Mouse (Mus musculus): ENCODE measurements around the gene Homer3. TPM values are rescaled to one million over a fixed set of nuclear protein-coding genes. Genes with fewer than 3 reads are reported as not detected.

Gene Homer3
- polyA plus RNA-seq, 1 experiment from 2014 or later = 18.5 TPM

DNA sequence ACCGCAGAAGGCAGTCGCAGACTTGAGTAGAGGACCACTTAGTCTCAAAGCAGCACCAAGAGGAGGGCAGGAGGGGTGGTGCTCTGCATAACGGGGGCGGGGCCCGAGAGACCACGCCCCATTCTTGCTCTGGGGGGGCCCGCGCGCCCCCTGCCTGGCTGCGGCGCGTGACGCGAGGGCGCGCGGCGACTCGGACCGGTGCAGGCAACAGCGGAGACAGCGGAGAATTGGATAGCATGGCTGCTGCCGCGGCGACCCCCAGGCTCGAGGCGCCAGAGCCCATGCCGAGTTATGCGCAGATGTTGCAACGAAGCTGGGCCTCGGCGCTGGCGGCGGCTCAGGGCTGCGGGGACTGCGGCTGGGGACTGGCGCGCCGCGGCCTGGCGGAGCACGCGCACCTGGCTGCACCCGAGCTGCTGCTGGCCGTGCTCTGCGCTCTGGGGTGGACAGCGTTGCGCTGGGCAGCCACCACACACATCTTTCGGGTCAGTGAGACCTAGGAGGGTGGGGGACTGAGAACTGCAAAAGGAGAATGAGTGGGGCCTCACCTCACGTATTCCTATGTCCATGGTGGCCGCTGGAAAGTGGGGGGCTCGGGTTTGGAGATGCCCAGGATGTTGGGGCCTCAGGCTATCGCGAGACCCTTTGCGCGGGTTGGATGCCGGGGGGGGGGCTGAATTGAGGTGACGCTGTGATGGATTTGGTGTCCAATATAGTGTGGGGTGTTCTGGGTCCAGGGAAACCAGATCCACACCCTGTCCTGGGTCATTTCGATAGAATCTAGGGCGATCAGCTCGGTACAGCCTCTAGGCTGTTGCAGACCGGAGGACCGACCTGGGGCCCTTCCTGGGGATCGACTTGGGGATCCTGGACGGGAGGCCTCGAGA, 33.2 kb downstream of the Homer3 start, which contains the start of gene Cers1:
TSS of gene Cers1 (plus strand) at position 152 of the 887 bp plus-strand sequence.
- WGBS = 3% methylated on average over 66 of the region's 66 CpGs
- H3K27me3 ChIP-seq (replicated peaks; ENCODE audit: control insufficient read depth, insufficient read depth, low read length) = 0 out of 2 replicates have a peak, but pooled peaks cover 3% of the 10 kb centered on the region
- 0 out of 2 replicates have a peak within 1 kb of the TSS, but pooled peaks have one; percentile 23 for H3K9ac ChIP-seq (ENCODE audit: low read depth, low read length)
- peaks cover 24% of the 10 kb centered on the region for H3K36me3 ChIP-seq (ENCODE audit: control insufficient read depth, insufficient read depth)
- peak; percentile 15; the same call in 1 of the 2 replicates for TF ChIP-seq CTCF (IDR thresholded peaks at IDR 0.05; ENCODE audit: low read depth)
- peak within 1 kb of the TSS; percentile 89 for H3K4me2 ChIP-seq (replicated peaks; ENCODE audit: low read depth)
- peak within 1 kb of the TSS; percentile 55 for H3K4me3 ChIP-seq (ENCODE audit: low read depth, low read length)
- ATAC-seq = peak; percentile 12; the same call in 1 of the 2 replicates
- 0 out of 2 replicates have a peak, but pooled peaks cover 4% of the 10 kb centered on the region for H3K4me1 ChIP-seq (replicated peaks; ENCODE audit: control insufficient read depth, insufficient read depth, low read length)
- no peak within 1 kb of the TSS for H3K27ac ChIP-seq (ENCODE audit: low read depth, low read length)
- H3K9me3 ChIP-seq (ENCODE audit: control insufficient read depth) = no peaks in the 10 kb centered on the region

DNA sequence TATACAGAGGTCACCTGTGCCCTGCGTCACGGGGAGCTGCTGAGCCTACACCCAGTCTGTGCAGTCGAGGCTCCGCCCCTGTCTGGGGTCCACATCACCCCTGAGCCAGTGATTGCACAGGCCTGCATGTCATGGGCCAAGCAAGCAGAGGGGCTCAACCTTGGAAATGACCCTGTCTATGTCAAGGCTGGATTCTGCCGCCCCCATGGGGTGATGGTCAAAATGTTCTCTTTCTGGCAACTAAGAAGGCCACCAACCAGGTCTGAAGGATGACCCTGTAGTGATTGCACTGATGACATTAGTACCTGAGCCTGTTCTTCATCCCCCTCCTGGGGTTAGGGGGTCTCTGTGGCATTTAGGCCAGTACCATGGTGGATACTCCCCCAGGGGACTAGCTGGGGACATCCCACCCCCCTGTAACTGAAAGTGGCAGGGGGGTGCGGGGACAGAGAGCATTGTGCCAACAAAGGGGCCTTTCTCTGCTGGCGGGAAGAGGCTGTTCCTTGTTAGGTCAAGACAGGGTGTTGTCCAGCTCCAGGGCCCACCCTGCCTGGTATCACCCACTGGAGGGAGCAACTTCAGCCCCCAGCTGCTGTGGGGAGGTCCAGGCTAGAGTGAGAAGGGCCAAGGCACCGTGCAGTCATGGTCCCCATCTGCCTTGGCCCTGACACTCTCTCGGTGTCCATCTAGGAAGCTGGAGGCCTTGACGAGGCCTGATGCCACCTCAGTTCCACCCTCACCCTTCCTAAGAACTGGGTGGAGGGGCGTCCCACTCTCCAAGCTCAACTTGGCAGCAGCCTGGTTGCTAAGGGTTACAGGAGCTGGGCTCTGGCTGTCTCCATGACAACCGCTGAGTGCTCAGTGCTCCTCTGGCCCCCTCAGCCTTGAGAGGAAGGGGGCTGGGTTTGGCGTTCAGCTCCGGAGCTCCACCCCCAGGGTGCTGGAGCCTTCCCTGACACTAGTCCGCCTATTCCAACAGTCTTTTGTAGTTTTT, 34.2 kb downstream of the Homer3 start:
- Histone ChIP-seq H3K4me1 (replicated peaks; ENCODE audit: control insufficient read depth, insufficient read depth, low read length) (0 out of 2 replicates have a peak, but pooled peaks cover 4% of the 10 kb centered on the region), H3K27ac (ENCODE audit: low read depth, low read length) (no peak overlapping the region), H3K9me3 (ENCODE audit: control insufficient read depth) (no peaks in the 10 kb centered on the region), H3K4me3 (ENCODE audit: low read depth, low read length) (peak overlapping the region; percentile 55), H3K36me3 (ENCODE audit: control insufficient read depth, insufficient read depth) (peaks cover 15% of the 10 kb centered on the region), H3K9ac (ENCODE audit: low read depth, low read length) (no peak overlapping the region), H3K27me3 (replicated peaks; ENCODE audit: control insufficient read depth, insufficient read depth, low read length) (0 out of 2 replicates have a peak, but pooled peaks cover 3% of the 10 kb centered on the region), H3K4me2 (replicated peaks; ENCODE audit: low read depth) (peak overlapping the region; percentile 89)
- peak; percentile 25; the same call in 1 of the 2 replicates for TF ChIP-seq CTCF (IDR thresholded peaks at IDR 0.05; ENCODE audit: low read depth)
- WGBS = 22% methylated on average over 15 of the region's 15 CpGs
- ATAC-seq = peak; percentile 28; the same call in 1 of the 2 replicates

DNA sequence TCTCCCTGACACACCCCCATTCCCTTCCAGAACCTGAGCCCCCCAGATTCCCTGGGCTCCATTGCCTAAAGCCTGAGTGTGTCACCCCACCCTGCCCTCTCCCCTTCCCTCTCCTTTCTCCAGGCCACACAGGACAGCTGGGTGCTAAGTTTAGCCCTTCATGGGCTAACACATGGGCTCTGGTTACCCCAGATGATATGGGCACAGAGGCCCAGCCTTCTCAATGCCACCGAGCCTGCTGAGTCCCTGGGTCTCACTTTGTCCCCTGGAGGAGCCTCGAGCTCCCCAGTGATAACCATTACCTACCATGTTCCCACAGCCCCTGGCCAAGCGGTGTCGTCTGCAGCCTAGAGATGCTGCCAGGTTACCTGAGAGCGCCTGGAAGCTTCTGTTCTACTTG, 35.2 kb downstream of the Homer3 start:
- Histone ChIP-seq H3K4me3 (ENCODE audit: low read depth, low read length) (no peak overlapping the region), H3K36me3 (ENCODE audit: control insufficient read depth, insufficient read depth) (peaks cover 7% of the 10 kb centered on the region), H3K27ac (ENCODE audit: low read depth, low read length) (no peak overlapping the region), H3K4me2 (replicated peaks; ENCODE audit: low read depth) (no peak overlapping the region), H3K27me3 (replicated peaks; ENCODE audit: control insufficient read depth, insufficient read depth, low read length) (0 out of 2 replicates have a peak, but pooled peaks cover 3% of the 10 kb centered on the region), H3K9ac (ENCODE audit: low read depth, low read length) (no peak overlapping the region), H3K4me1 (replicated peaks; ENCODE audit: control insufficient read depth, insufficient read depth, low read length) (0 out of 2 replicates have a peak, but pooled peaks cover 4% of the 10 kb centered on the region), H3K9me3 (ENCODE audit: control insufficient read depth) (no peaks in the 10 kb centered on the region)
- 83% methylated on average over 5 of the region's 5 CpGs for WGBS
- ATAC-seq = no peak
- no peak for TF ChIP-seq CTCF (IDR thresholded peaks at IDR 0.05; ENCODE audit: low read depth)

DNA sequence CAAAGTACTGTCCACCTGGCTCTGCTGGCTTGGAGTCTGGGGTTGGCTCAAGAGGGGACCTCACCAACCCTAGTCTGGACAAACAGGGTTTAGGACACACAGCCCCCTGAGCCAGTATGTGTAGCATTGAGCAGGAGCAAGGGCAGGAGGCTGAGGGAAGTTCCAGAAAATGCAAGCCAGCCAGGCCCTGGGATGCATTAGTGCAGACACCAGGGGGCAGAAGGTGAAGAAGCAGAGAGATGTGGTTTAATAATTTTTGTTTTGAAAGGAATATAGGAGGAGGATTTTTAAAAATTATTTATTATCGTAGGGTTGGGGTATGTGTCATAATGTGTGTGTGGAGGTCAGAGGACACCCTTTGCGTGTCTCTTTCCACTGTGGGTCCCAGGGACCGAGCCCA, 41.1 kb downstream of the Homer3 start:
- H3K4me1 ChIP-seq (replicated peaks; ENCODE audit: control insufficient read depth, insufficient read depth, low read length) = no peaks in the 10 kb centered on the region
- ATAC-seq = no peak
- 92% methylated on average over 3 of the region's 3 CpGs for WGBS
- H3K4me2 ChIP-seq (replicated peaks; ENCODE audit: low read depth) = no peak overlapping the region
- H3K4me3 ChIP-seq (ENCODE audit: low read depth, low read length) = no peak overlapping the region
- H3K9ac ChIP-seq (ENCODE audit: low read depth, low read length) = no peak overlapping the region
- no peaks in the 10 kb centered on the region for H3K27me3 ChIP-seq (replicated peaks; ENCODE audit: control insufficient read depth, insufficient read depth, low read length)
- H3K36me3 ChIP-seq (ENCODE audit: control insufficient read depth, insufficient read depth) = no peaks in the 10 kb centered on the region; the same call in 1 of the 2 replicates
- H3K9me3 ChIP-seq (ENCODE audit: control insufficient read depth) = no peaks in the 10 kb centered on the region
- H3K27ac ChIP-seq (ENCODE audit: low read depth, low read length) = no peak overlapping the region
- peak; percentile 17; the same call in 1 of the 2 replicates for TF ChIP-seq CTCF (IDR thresholded peaks at IDR 0.05; ENCODE audit: low read depth)

DNA sequence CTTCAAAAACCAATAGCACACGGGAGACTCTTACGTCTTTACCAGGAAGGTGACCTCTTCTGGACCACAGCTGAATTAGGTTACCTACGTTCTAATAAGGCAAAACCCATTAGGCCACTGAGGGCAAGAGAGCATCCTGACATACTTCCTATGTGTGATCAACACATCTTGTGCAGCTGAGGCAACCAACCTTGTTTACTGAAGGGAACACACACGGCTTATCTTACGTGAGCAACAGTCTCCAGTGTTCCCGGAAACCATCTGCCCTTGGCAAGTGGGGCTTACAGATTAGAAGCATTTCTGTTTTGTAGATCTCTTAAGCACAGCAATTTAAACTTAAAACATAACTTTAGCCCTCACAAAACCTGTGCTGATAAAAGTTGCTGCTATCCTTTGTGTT, 44.9 kb downstream of the Homer3 start:
- Histone ChIP-seq H3K27ac (ENCODE audit: low read depth, low read length) (no peak overlapping the region), H3K27me3 (replicated peaks; ENCODE audit: control insufficient read depth, insufficient read depth, low read length) (no peaks in the 10 kb centered on the region), H3K9me3 (ENCODE audit: control insufficient read depth) (no peaks in the 10 kb centered on the region), H3K4me1 (replicated peaks; ENCODE audit: control insufficient read depth, insufficient read depth, low read length) (no peaks in the 10 kb centered on the region), H3K9ac (ENCODE audit: low read depth, low read length) (no peak overlapping the region), H3K4me3 (ENCODE audit: low read depth, low read length) (no peak overlapping the region), H3K4me2 (replicated peaks; ENCODE audit: low read depth) (no peak overlapping the region), H3K36me3 (ENCODE audit: control insufficient read depth, insufficient read depth) (peaks cover 13% of the 10 kb centered on the region)
- no peak for ATAC-seq
- TF ChIP-seq CTCF (IDR thresholded peaks at IDR 0.05; ENCODE audit: low read depth) = no peak
- WGBS = 91% methylated on average over 6 of the region's 6 CpGs
